Mouse (Mus musculus): ENCODE data around the gene Fam13c. TPM values are rescaled to one million over a fixed set of nuclear protein-coding genes. Genes with fewer than 3 reads are reported as not detected.

Gene Fam13c
- polyA plus RNA-seq, 1 experiment from 2014 or later: 33.6 TPM

DNA sequence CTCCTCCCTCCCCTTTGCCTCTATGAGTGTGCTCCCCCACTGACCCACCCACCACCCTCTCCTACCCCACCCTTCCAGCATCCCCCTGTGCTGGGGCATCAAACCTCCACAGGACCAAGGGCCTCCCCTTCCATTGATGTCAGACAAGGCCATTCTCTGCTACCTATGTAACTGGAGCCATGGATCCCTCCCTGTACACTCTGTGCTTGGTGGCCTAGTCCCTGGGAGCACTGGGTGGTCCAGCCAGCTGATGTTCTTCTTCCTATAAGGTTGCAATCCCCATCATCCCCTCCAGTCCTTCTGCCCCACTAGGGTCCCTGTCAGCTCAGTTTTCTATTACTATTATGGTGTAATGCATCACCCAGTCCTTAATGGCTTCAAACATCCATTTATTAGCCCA is 65.1 kb downstream of the Fam13c start:
- H3K4me2 ChIP-seq (ENCODE audit: low read length): no peak overlapping the region
- H3K4me3 ChIP-seq (ENCODE audit: low read depth, low read length): no peak overlapping the region
- H3K27ac ChIP-seq (ENCODE audit: low read length): no peak overlapping the region
- no peaks in the 10 kb centered on the region for H3K36me3 ChIP-seq (ENCODE audit: control insufficient read depth, insufficient read depth, low read length)
- ATAC-seq: no peak
- H3K9me3 ChIP-seq (replicated peaks; ENCODE audit: control insufficient read depth, low read length, poor library complexity, severe bottlenecking): no peaks in the 10 kb centered on the region
- H3K9ac ChIP-seq (ENCODE audit: low read depth, low read length): no peak overlapping the region
- no peaks in the 10 kb centered on the region for H3K27me3 ChIP-seq (ENCODE audit: control insufficient read depth, insufficient read depth, low read depth, low read length)
- peaks cover 10% of the 10 kb centered on the region for H3K4me1 ChIP-seq (ENCODE audit: control insufficient read depth, insufficient read depth, low read length)

DNA sequence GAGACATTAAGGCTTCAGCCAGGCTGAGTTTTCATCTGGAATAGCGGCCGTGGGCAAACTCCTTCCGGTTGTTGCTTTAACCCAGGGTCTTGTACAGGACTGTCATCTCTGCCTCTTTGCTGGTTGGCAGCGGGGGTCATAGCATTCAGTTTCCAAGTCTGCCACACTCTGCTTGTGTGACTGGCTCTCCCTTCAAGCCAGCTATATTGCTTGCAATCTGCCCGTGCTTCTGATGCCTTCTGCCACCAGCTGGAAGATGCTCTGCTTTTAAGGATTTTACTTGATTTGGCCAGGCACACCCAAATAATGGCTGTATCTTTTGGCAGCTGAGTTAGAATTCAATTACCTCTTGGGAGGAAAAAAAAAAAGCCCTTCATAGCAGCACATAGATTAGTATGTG is 65.6 kb downstream of the Fam13c start:
- Histone ChIP-seq H3K36me3 (ENCODE audit: control insufficient read depth, insufficient read depth, low read length) (no peaks in the 10 kb centered on the region), H3K4me3 (ENCODE audit: low read depth, low read length) (no peak overlapping the region), H3K4me2 (ENCODE audit: low read length) (no peak overlapping the region), H3K4me1 (ENCODE audit: control insufficient read depth, insufficient read depth, low read length) (peaks cover 10% of the 10 kb centered on the region), H3K9me3 (replicated peaks; ENCODE audit: control insufficient read depth, low read length, poor library complexity, severe bottlenecking) (no peaks in the 10 kb centered on the region), H3K27ac (ENCODE audit: low read length) (peak overlapping the region; percentile 22; the same call in 1 of the 2 replicates), H3K9ac (ENCODE audit: low read depth, low read length) (no peak overlapping the region), H3K27me3 (ENCODE audit: control insufficient read depth, insufficient read depth, low read depth, low read length) (no peaks in the 10 kb centered on the region)
- no peak for ATAC-seq
- WGBS: 73% methylated on average over 5 of the region's 5 CpGs

DNA sequence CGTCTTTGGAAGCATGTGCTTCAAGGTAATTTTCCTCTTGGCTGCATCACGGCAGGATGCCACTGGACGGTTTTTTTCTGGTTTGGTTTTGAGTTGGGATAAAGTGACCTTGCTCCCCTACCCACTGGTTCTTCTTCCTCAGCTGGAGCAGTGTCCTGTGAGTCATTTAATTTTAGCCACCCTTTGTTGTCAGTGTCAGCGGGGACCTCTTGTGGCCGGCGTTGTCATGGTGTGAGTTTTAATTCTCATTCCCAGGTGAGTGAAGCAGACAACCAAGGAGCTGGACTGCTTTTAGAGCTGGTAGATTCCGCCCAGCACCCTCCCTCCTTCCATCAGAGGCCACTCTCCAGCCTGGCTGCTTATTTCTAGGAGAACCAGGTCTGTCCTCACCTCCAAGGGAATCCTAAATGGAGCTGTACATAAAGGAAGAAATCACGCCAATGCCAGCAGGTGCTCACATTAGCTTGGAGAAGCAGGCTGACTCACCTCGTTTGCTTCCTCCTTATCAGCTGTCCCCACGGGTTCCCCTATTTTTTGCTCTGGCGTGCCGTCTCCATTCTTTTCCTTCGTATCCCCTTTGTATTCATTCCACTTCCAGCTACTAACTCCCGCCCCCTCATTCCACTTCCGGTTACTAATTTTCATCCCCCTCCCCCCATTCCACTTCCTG is 66.4 kb downstream of the Fam13c start:
- WGBS: 47% methylated on average over 15 of the region's 15 CpGs
- Histone ChIP-seq H3K9ac (ENCODE audit: low read depth, low read length) (no peak overlapping the region), H3K27ac (ENCODE audit: low read length) (peak overlapping the region; percentile 10; the same call in 1 of the 2 replicates), H3K4me1 (ENCODE audit: control insufficient read depth, insufficient read depth, low read length) (peaks cover 10% of the 10 kb centered on the region), H3K9me3 (replicated peaks; ENCODE audit: control insufficient read depth, low read length, poor library complexity, severe bottlenecking) (no peaks in the 10 kb centered on the region), H3K4me2 (ENCODE audit: low read length) (0 out of 2 replicates have a peak overlapping the region, but pooled peaks have one; percentile 1), H3K27me3 (ENCODE audit: control insufficient read depth, insufficient read depth, low read depth, low read length) (no peaks in the 10 kb centered on the region), H3K4me3 (ENCODE audit: low read depth, low read length) (no peak overlapping the region), H3K36me3 (ENCODE audit: control insufficient read depth, insufficient read depth, low read length) (no peaks in the 10 kb centered on the region)
- ATAC-seq: no peak

DNA sequence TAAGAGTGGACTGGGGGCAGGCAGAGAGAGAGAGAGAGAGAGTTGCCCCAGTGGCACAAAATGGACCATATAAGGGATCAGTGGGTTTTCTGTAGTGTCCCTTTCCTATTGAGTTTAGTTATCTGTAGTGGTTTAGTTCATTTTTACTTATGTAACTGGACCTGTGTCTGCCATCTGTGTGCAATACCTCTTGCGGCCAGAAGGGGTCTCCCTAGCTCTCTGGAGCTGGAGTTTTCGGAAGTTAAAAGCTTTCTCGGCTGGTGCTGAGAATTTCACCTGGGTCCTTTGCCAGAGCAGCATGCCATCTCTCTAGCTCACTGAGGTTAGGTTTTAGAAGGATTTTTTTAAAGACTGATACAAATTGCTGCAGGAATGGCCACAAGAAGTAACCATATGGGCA is 67.6 kb downstream of the Fam13c start:
- ATAC-seq: no peak
- Histone ChIP-seq H3K4me1 (ENCODE audit: control insufficient read depth, insufficient read depth, low read length) (peaks cover 10% of the 10 kb centered on the region), H3K4me3 (ENCODE audit: low read depth, low read length) (no peak overlapping the region)

DNA sequence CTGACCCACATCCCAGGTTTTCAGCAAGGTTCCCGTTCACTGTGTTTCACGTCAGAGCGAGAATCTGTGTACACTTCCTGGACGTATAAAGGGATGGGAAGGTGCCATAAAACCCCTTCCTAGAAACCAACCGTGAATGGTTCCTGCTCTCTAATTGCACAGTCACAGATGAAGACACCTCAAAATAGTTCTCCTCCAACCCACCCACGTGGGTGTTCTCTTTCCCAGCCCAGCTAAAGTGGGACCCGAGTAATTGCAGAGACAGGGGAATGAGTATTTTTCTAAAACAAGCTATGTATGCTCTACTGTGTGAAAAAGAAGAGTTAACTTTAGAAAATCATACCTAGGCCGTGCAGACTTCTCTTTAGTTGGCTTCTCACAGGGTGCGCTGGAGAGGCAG is 74.6 kb downstream of the Fam13c start:
- peaks cover 8% of the 10 kb centered on the region for H3K4me1 ChIP-seq (ENCODE audit: control insufficient read depth, insufficient read depth, low read length)
- no peak overlapping the region for H3K9ac ChIP-seq (ENCODE audit: low read depth, low read length)
- peaks cover 2% of the 10 kb centered on the region; the same call in 1 of the 2 replicates for H3K36me3 ChIP-seq (ENCODE audit: control insufficient read depth, insufficient read depth, low read length)
- no peak for ATAC-seq
- no peaks in the 10 kb centered on the region for H3K27me3 ChIP-seq (ENCODE audit: control insufficient read depth, insufficient read depth, low read depth, low read length)
- no peak overlapping the region for H3K4me3 ChIP-seq (ENCODE audit: low read depth, low read length)
- no peaks in the 10 kb centered on the region for H3K9me3 ChIP-seq (replicated peaks; ENCODE audit: control insufficient read depth, low read length, poor library complexity, severe bottlenecking)
- no peak overlapping the region for H3K4me2 ChIP-seq (ENCODE audit: low read length)
- no peak overlapping the region for H3K27ac ChIP-seq (ENCODE audit: low read length)
- WGBS: 87% methylated on average over 9 of the region's 9 CpGs

More for the DNA sequence above, 67.6 kb downstream of the Fam13c start:
- Histone ChIP-seq H3K4me2 (ENCODE audit: low read length) (no peak overlapping the region), H3K36me3 (ENCODE audit: control insufficient read depth, insufficient read depth, low read length) (no peaks in the 10 kb centered on the region), H3K9me3 (replicated peaks; ENCODE audit: control insufficient read depth, low read length, poor library complexity, severe bottlenecking) (no peaks in the 10 kb centered on the region), H3K27ac (ENCODE audit: low read length) (no peak overlapping the region), H3K27me3 (ENCODE audit: control insufficient read depth, insufficient read depth, low read depth, low read length) (no peaks in the 10 kb centered on the region), H3K9ac (ENCODE audit: low read depth, low read length) (no peak overlapping the region)
- WGBS: 92% methylated on average over 3 of the region's 3 CpGs

DNA sequence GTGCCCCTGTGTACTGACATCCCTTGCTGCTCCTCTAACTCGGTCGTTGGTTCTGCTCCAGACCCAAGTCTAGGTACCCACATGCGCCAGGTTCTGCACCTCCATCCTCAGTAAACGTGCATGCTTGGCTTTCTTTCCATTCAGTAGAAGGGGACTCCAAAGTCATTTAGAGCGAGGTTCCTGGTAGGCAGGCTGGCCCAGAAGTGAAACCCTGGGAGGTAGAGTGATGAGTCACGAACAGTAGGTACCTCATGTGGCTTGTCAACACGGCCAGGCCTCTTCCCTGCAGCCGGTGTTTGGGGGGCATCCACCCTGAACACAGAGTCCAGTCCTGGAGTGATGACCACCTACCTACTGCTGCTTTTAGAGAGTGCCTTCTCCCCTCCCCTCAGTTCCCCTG is 76.4 kb downstream of the Fam13c start:
- no peak for ATAC-seq
- H3K36me3 ChIP-seq (ENCODE audit: control insufficient read depth, insufficient read depth, low read length): peaks cover 2% of the 10 kb centered on the region; the same call in 1 of the 2 replicates
- 96% methylated on average over 8 of the region's 8 CpGs for WGBS
- H3K9ac ChIP-seq (ENCODE audit: low read depth, low read length): no peak overlapping the region
- H3K9me3 ChIP-seq (replicated peaks; ENCODE audit: control insufficient read depth, low read length, poor library complexity, severe bottlenecking): no peaks in the 10 kb centered on the region
- no peak overlapping the region for H3K4me2 ChIP-seq (ENCODE audit: low read length)
- peaks cover 23% of the 10 kb centered on the region for H3K4me1 ChIP-seq (ENCODE audit: control insufficient read depth, insufficient read depth, low read length)
- H3K4me3 ChIP-seq (ENCODE audit: low read depth, low read length): no peak overlapping the region
- no peak overlapping the region for H3K27ac ChIP-seq (ENCODE audit: low read length)
- no peaks in the 10 kb centered on the region for H3K27me3 ChIP-seq (ENCODE audit: control insufficient read depth, insufficient read depth, low read depth, low read length)

DNA sequence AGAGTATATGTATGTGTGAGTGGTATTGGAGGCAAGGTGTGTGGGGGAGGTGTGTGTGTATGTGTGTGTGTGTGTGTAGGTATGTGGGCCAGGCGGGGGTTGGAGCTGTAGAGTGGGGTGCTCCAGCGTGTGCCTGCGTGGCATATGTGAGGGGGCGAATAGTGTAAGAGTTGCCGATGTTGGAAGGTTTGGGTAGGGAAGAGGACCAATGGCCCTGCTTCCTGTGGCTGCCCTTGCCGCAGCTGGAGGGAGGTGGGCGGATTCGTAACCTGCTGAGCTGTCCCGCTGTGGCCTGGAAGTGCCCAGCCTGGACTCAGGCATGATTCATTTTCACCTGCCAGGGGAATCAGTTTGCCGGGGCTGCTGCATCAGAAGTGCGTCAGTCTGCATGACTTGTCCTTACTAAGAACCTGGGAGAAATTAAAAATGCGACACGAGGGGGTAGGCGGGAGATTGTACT is 79.4 kb downstream of the Fam13c start:
- peak; percentile 38 for ATAC-seq
- Histone ChIP-seq H3K4me3 (ENCODE audit: low read depth, low read length) (peak overlapping the region; percentile 45), H3K4me2 (ENCODE audit: low read length) (peak overlapping the region; percentile 87), H3K27me3 (ENCODE audit: control insufficient read depth, insufficient read depth, low read depth, low read length) (no peaks in the 10 kb centered on the region), H3K9ac (ENCODE audit: low read depth, low read length) (peak overlapping the region; percentile 67), H3K27ac (ENCODE audit: low read length) (peak overlapping the region; percentile 82), H3K4me1 (ENCODE audit: control insufficient read depth, insufficient read depth, low read length) (peaks cover 25% of the 10 kb centered on the region), H3K36me3 (ENCODE audit: control insufficient read depth, insufficient read depth, low read length) (peaks cover 2% of the 10 kb centered on the region; the same call in 1 of the 2 replicates), H3K9me3 (replicated peaks; ENCODE audit: control insufficient read depth, low read length, poor library complexity, severe bottlenecking) (no peaks in the 10 kb centered on the region)
- 6% methylated on average over 14 of the region's 14 CpGs for WGBS

DNA sequence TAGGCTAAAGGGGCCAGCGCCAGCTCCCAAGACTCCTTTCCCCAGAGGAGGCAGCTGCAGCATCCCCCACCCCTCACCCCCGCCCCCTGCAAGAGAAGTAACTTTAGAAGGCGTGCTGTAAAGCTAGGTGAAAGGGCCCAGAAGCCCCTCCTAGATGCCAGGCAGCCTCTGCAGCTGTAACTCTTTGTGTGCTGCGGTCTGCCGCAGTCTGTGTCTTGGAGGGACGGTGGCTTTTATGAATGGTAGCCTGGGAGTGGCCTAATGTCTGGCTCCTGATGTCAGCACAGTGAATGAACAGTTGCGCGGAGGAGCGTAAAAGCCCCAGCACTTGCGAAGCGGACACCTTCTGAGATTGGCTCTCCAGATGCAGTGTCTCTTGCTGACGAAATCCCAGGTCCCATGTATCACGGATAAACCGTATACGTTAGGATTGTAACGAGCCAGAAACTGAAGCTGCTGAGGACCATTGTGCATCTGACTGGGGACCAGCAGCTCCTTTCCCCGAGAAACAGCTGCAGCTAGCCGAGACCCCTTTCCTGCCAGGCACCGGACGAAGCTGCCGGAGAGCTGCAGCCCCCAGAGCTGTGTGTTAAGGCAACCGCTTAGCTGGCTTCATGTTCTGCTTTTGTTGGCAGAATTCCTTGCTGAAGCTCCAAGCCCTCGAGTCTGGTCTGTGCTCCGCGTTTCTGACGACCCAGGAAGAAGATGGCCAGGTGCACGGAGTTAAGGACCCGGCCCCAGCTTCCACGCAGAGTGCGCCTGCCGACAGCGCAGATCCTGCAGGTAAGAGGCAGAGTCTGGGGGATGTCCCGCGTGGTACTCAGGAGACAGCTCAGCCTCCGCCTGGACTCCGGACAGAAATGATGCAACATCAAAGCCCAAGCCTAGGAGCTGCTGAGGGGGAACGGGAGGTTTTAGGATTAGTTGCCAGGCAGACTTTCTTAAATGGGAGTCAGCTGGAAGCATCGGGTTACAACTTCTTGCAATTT is 80.2 kb downstream of the Fam13c start:
- peak overlapping the region; percentile 87 for H3K4me2 ChIP-seq (ENCODE audit: low read length)
- WGBS: 2% methylated on average over 38 of the region's 38 CpGs
- H3K27ac ChIP-seq (ENCODE audit: low read length): peak overlapping the region; percentile 82
- H3K27me3 ChIP-seq (ENCODE audit: control insufficient read depth, insufficient read depth, low read depth, low read length): no peaks in the 10 kb centered on the region
- peak; percentile 86 for ATAC-seq
- peaks cover 5% of the 10 kb centered on the region for H3K36me3 ChIP-seq (ENCODE audit: control insufficient read depth, insufficient read depth, low read length)
- peak overlapping the region; percentile 67 for H3K9ac ChIP-seq (ENCODE audit: low read depth, low read length)
- peaks cover 25% of the 10 kb centered on the region for H3K4me1 ChIP-seq (ENCODE audit: control insufficient read depth, insufficient read depth, low read length)
- H3K9me3 ChIP-seq (replicated peaks; ENCODE audit: control insufficient read depth, low read length, poor library complexity, severe bottlenecking): no peaks in the 10 kb centered on the region
- peak overlapping the region; percentile 45 for H3K4me3 ChIP-seq (ENCODE audit: low read depth, low read length)
